Mouse (Mus musculus) heart, postnatal 25 days (tissue): ENCODE results near the gene Hebp1. TPM values are rescaled to one million over a fixed set of nuclear protein-coding genes. Genes with fewer than 3 reads are reported as not detected.

Source experiments
- DNase-seq: peaks from one replicate; pipeline ENCODE4 v3.0.0; 2022; ENCODE audit warnings: low spot score
- intact Hi-C: fragments of 180-260 bp; cut with DNase I; formaldehyde crosslinking; loops from one replicate; pipeline ENCODE4 v1.15.1; 2025
- total RNA-seq, 2 experiments: library from RNA; stranded (reverse); gene quantifications; 2 replicates each; pipeline ENCODE4 v1.2.3; 2021

Hebp1 gene
- total RNA-seq, 2 experiments from 2014 or later, result 40.0 to 43.4 TPM

- no peak for DNase-seq
- intact Hi-C loops, result no loop called here
These were observed 61.2 kb downstream of the Hebp1 start for GRCm38 (mm10) chr6:135136439-135137161.

GRCm38 (mm10) chr6:135135735-135136134, 62.1 kb downstream of the Hebp1 start:
- intact Hi-C loops, result loop anchor here (2.0 kb wide), 1 partner anchor 39 kb away; no protein-coding TSS in a partner anchor

GRCm38 (mm10) chr6:135133486-135133885, 64.3 kb downstream of the Hebp1 start:
- intact Hi-C loops, result no loop called here

More at GRCm38 (mm10) chr6:135135735-135136134, 62.1 kb downstream of the Hebp1 start:
- DNase-seq, result no peak

GRCm38 (mm10) chr6:135133086-135133485, 64.7 kb downstream of the Hebp1 start:
- no peak for DNase-seq
- intact Hi-C loops, result no loop called here

More at GRCm38 (mm10) chr6:135133486-135133885, 64.3 kb downstream of the Hebp1 start:
- no peak for DNase-seq

GRCm38 (mm10) chr6:135124755-135125380, 73.0 kb downstream of the Hebp1 start:
- intact Hi-C loops, result no loop called here
- no peak for DNase-seq

- DNase-seq, result no peak
- intact Hi-C loops, result no loop called here
These were observed 79.6 kb downstream of the Hebp1 start, which contains the start of gene Gprc5d for GRCm38 (mm10) chr6:135118183-135118582. Gene Gprc5d (minus strand): TSS chr6:135118283.

- intact Hi-C loops, result no loop called here
- DNase-seq, result no peak
These were observed 81.3 kb downstream of the Hebp1 start for GRCm38 (mm10) chr6:135116479-135116878.

GRCm38 (mm10) chr6:135113114-135113436, 84.7 kb downstream of the Hebp1 start:
- DNase-seq, result no peak
- intact Hi-C loops, result no loop called here

GRCm38 (mm10) chr6:135112411-135113113, 85.3 kb downstream of the Hebp1 start:
- intact Hi-C loops, result no loop called here
- no peak for DNase-seq

- no peak for DNase-seq
- intact Hi-C loops, result no loop called here
These were observed 90.8 kb downstream of the Hebp1 start for GRCm38 (mm10) chr6:135107014-135107413.

GRCm38 (mm10) chr6:135102736-135103303, 95.0 kb downstream of the Hebp1 start:
- DNase-seq, result no peak
- intact Hi-C loops, result no loop called here

- DNase-seq, result no peak
- intact Hi-C loops, result no loop called here
These were observed 96.9 kb downstream of the Hebp1 start for GRCm38 (mm10) chr6:135100787-135101472.

- intact Hi-C loops, result no loop called here
- no peak for DNase-seq
These were observed 104.9 kb downstream of the Hebp1 start for GRCm38 (mm10) chr6:135092798-135093470.

GRCm38 (mm10) chr6:135090661-135091060, 107.2 kb downstream of the Hebp1 start:
- intact Hi-C loops, result no loop called here
- DNase-seq, result no peak

GRCm38 (mm10) chr6:135089786-135090185, 108.0 kb downstream of the Hebp1 start:
- DNase-seq, result no peak
- intact Hi-C loops, result loop anchor here (5.0 kb wide), 3 partner anchors 62 to 288 kb away; no protein-coding TSS in a partner anchor

GRCm38 (mm10) chr6:135087721-135088451, 109.9 kb downstream of the Hebp1 start:
- intact Hi-C loops, result loop anchor here (1.0 to 5.0 kb wide), 5 partner anchors 57 to 313 kb away; no protein-coding TSS in a partner anchor
- DNase-seq, result peak; percentile 41
